Mouse (Mus musculus) limb, embryonic 14.5 days (tissue): ENCODE measurements around the gene Prickle2. TPM values are rescaled to one million over a fixed set of nuclear protein-coding genes. Genes with fewer than 3 reads are reported as not detected.

Experiments used
- ATAC-seq: fragments of 200-750 bp; cut with Nextera tagmentation; 2 replicates; pipeline ENCODE4 v1.8.0; 2017; ENCODE audit warnings: low read depth, moderate number of reproducible peaks, moderate TSS enrichment; ENCODE audit not compliant: low FRiP score
- DNase-seq: peaks from one replicate; pipeline ENCODE4 v3.0.0-alpha.2; 2015; ENCODE audit warnings: low spot score
- H3K27ac ChIP-seq: fragments of 300-500 bp; sonication (generic); replicated peaks from 2 replicates; pipeline ENCODE4 v1.5.1; 2014; ENCODE audit warnings: low read depth, mild to moderate bottlenecking, low read length, moderate library complexity, mixed read lengths
- H3K27me3 ChIP-seq: fragments of 300-500 bp; sonication (generic); 2 replicates; pipeline ENCODE4 v1.6.1; 2014; ENCODE audit warnings: low read length, mixed read lengths; ENCODE audit not compliant: control insufficient read depth, insufficient read depth
- H3K36me3 ChIP-seq: fragments of 300-500 bp; sonication (generic); 2 replicates; pipeline ENCODE4 v1.6.1; 2014; ENCODE audit warnings: mild to moderate bottlenecking, low read length, moderate library complexity, mixed read lengths; ENCODE audit not compliant: control insufficient read depth, insufficient read depth
- H3K4me1 ChIP-seq: fragments of 300-500 bp; sonication (generic); 2 replicates; pipeline ENCODE4 v1.6.1; 2014; ENCODE audit warnings: antibody characterized with exemption, low read length, mixed read lengths; ENCODE audit not compliant: control insufficient read depth, insufficient read depth
- H3K4me2 ChIP-seq: fragments of 300-500 bp; sonication (generic); replicated peaks from 2 replicates; pipeline ENCODE4 v1.6.1; 2014; ENCODE audit warnings: low read depth, mild to moderate bottlenecking, low read length, moderate library complexity; ENCODE audit not compliant: severe bottlenecking
- H3K4me3 ChIP-seq: fragments of 300-500 bp; sonication (generic); replicated peaks from 2 replicates; pipeline ENCODE4 v1.5.1; 2014; ENCODE audit warnings: low read length
- H3K9ac ChIP-seq: fragments of 300-500 bp; sonication (generic); 2 replicates; pipeline ENCODE4 v1.6.1; 2014; ENCODE audit warnings: mild to moderate bottlenecking, low read depth, low read length, moderate library complexity; ENCODE audit not compliant: severe bottlenecking
- H3K9me3 ChIP-seq: fragments of 300-500 bp; sonication (generic); 2 replicates; pipeline ENCODE4 v1.6.1; 2016; ENCODE audit warnings: low read length; ENCODE audit not compliant: control insufficient read depth
- POLR2A ChIP-seq: fragments of 200-500 bp; IDR thresholded peaks from 2 replicates; pipeline ENCODE4 v1.8.0; 2012; ENCODE audit warnings: inconsistent platforms, mild to moderate bottlenecking, moderate library complexity, borderline replicate concordance; ENCODE audit not compliant: insufficient read depth, insufficient read length; ENCODE audit errors: extremely low read depth
- WGBS: fragments of 180-500 bp; shearing (Covaris S2); extraction: QIAGEN DNeasy Blood & Tissue Kit; methylation state at CpG from one replicate; pipeline ENCODE4 v1.1.7; 2014; 5-methylcytosine and 5-hydroxymethylcytosine counted together
- polyA plus RNA-seq, 2 experiments: library from polyadenylated mRNA; depleted of rRNA in 1 of 2; stranded (reverse) in 1 of 2; unstranded in 1 of 2; fragments of >200 nt; fragmentation: Nextera tagmentation in 1 of 2; extraction: Ambion mirVana in 1 of 2; gene quantifications; 2 replicates each; pipeline versions ENCODE4 v1.2.1 to v1.2.3; 2012 to 2014

Gene Prickle2
- polyA plus RNA-seq, 2 experiments: 5.5 to 8.0 TPM

DNA sequence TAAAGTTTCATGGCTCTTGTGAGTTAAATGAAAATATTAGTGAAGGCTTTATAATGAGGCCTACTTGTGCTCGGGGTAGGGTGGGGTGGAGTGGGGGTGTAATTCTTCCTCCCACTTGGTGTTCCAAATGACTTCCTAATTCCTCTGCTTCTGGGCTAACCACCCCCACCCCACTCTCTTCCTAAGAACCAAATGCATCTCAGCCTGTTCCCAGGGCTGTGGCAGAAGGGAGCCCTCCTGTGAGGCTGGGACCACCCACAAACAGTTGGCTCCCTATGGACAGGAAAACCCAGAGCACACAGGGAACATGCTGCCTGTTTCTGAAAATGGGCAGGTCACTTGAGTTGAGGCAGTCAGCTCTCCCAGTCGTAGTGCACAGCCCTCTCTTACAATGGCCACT is 100.8 kb downstream of the Prickle2 start:
- Histone ChIP-seq H3K27me3 (no peaks in the 10 kb centered on the region), H3K27ac (no peak overlapping the region), H3K36me3 (no peaks in the 10 kb centered on the region), H3K9me3 (no peaks in the 10 kb centered on the region), H3K9ac (no peak overlapping the region), H3K4me3 (no peak overlapping the region), H3K4me1 (peaks cover 22% of the 10 kb centered on the region; the same call in 1 of the 2 replicates), H3K4me2 (no peak overlapping the region)
- WGBS: 25% methylated on average over 2 of the region's 2 CpGs
- no peak for TF ChIP-seq POLR2A
- no peak for ATAC-seq
- DNase-seq: no peak

DNA sequence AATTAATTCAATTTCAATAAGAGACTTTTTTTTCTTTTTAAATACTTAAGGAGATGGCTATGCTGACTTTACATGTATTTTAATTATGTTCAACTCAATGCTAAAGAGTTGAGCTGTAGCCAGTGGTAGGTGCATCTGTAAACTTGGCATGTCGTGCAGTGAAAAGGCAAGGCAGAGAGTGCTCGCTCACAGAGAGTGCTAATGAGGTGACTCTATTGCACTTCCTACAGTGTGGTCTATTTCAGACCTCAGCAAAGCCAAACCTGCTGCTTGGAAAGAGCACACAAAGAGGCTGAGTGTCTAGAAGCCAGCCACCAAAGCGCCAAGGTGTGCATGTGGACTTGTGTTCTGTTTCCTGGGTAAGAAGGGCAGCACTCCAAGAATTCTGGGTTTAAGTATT is 109.6 kb downstream of the Prickle2 start:
- Histone ChIP-seq H3K27me3 (no peaks in the 10 kb centered on the region), H3K4me3 (no peak overlapping the region), H3K9me3 (no peaks in the 10 kb centered on the region), H3K27ac (no peak overlapping the region), H3K9ac (no peak overlapping the region), H3K4me1 (no peaks in the 10 kb centered on the region), H3K36me3 (no peaks in the 10 kb centered on the region), H3K4me2 (no peak overlapping the region)
- TF ChIP-seq POLR2A: no peak
- ATAC-seq (no peak), DNase-seq (no peak)
- WGBS: 62% methylated on average over 3 of the region's 3 CpGs

DNA sequence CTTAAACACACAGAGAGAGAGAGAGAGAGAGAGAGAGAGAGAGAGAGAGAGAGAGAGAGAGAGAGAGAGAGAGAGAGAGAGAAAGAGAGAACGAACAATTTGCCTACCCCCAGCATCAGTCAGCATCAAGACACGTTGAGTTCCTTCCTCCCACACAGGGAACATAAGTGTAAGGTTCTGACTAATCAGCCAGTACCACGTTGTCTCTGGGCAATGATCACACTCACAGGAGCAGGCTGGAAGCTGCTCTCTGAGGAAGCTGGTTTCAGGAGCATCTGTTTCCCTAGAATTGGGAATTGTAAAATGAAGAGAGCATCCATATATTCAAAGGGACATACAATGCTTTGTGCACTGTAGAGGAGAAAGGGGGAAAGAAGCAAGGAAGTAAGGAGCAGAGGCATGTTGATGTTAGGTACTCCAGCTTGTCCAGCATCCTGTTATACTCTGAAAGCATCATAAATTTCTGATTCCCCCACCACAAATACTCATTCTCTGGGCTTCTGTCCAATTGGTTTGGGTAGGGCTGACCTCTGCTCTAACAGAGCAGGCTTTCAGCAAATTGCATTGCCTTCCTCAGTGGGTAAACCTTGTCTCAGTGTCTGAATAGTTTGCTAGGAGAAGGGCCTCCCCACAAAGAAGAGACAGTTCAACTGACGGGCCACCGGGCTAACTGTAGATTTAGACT is 116.4 kb downstream of the Prickle2 start:
- Histone ChIP-seq H3K27me3 (no peaks in the 10 kb centered on the region), H3K9me3 (no peaks in the 10 kb centered on the region), H3K4me3 (no peak overlapping the region), H3K9ac (no peak overlapping the region), H3K27ac (no peak overlapping the region), H3K4me1 (no peaks in the 10 kb centered on the region), H3K4me2 (no peak overlapping the region), H3K36me3 (no peaks in the 10 kb centered on the region)
- no peak for DNase-seq
- no peak for ATAC-seq
- 82% methylated on average over 5 of the region's 5 CpGs for WGBS
- no peak for TF ChIP-seq POLR2A

DNA sequence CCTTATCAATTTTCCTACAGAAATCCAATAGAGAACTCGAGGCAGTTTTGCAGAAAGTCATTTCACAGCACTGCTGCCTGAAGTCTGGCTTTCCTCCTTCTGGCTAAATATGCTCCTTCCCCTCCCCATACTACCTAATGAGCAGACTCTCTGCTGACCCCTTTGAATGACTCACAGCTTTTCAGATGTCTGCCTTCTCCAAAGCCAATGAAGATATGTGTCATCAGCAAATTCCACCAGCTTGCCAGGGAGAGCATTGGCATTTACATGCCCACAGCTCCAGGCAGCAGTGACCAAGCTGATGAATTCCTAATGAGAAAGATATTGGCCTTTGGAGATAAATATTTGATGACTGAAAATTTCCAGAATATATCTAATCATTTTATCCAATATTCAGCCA is 121.9 kb downstream of the Prickle2 start:
- no peaks in the 10 kb centered on the region for H3K36me3 ChIP-seq
- no peak for TF ChIP-seq POLR2A
- no peak overlapping the region for H3K4me2 ChIP-seq
- no peaks in the 10 kb centered on the region for H3K9me3 ChIP-seq
- H3K27me3 ChIP-seq: no peaks in the 10 kb centered on the region
- H3K9ac ChIP-seq: no peak overlapping the region
- no peak overlapping the region for H3K4me3 ChIP-seq
- 80% methylated on average over 1 of the region's 1 CpGs for WGBS
- H3K4me1 ChIP-seq: no peaks in the 10 kb centered on the region
- DNase-seq: no peak
- no peak for ATAC-seq
- H3K27ac ChIP-seq: no peak overlapping the region

DNA sequence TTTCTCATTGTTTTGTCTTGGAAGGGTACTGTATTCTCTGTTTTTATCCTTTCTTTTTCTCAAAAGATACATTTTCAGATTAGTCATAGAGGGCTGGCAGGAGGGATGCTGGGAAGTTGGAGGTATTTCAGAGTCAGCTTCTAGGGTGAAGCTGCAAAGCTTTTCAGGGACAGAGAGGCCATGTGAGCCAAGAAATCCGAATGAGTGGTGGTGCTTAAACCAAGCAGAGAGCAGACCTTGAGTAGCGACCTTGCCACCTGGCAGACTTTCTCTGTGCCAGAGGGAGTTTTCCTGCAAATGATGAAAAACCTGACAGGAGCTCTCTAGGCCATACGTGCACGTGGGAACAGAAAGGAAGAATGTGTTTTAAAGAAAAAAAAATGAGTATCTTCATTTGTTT is 130.7 kb downstream of the Prickle2 start:
- 60% methylated on average over 4 of the region's 4 CpGs for WGBS
- H3K4me2 ChIP-seq: no peak overlapping the region
- H3K27me3 ChIP-seq: no peaks in the 10 kb centered on the region
- H3K4me1 ChIP-seq: no peaks in the 10 kb centered on the region
- H3K4me3 ChIP-seq: no peak overlapping the region
- no peaks in the 10 kb centered on the region for H3K9me3 ChIP-seq
- H3K36me3 ChIP-seq: no peaks in the 10 kb centered on the region
- DNase-seq: no peak
- TF ChIP-seq POLR2A: no peak
- ATAC-seq: no peak
- no peak overlapping the region for H3K9ac ChIP-seq
- no peak overlapping the region for H3K27ac ChIP-seq
